8 mouse cellular contexts compared by ENCODE assay signal in genomic region chr13:17432139-17432916, GRCm38 (mm10).
DNase-seq lines count a peak whose midpoint lies in the region; ATAC-seq lines count a peak whose summit lies in the region.

No protein-coding gene starts in this region.

- WGBS in midbrain, embryonic 11.5 days, result 45% methylated on average over 7 of the region's 7 CpGs
- WGBS in midbrain, embryonic 10.5 days, result 52% methylated on average over 7 of the region's 7 CpGs
- WGBS in embryonic facial prominence, embryonic 13.5 days, result 37% methylated on average over 7 of the region's 7 CpGs
- 44% methylated on average over 7 of the region's 7 CpGs for WGBS in midbrain, embryonic 14.5 days

- H3K36me3 ChIP-seq in midbrain, embryonic 11.5 days (ENCODE audit: control insufficient read depth, insufficient read depth, low read length), result no peaks in the 10 kb centered on the region
- H3K36me3 ChIP-seq in midbrain, embryonic 10.5 days, result no peaks in the 10 kb centered on the region
- H3K36me3 ChIP-seq in embryonic facial prominence, embryonic 13.5 days, result no peaks in the 10 kb centered on the region
- no peaks in the 10 kb centered on the region for H3K36me3 ChIP-seq in midbrain, embryonic 14.5 days (ENCODE audit: control insufficient read depth, insufficient read depth, low read length)

- no peak overlapping the region for H3K9ac ChIP-seq in midbrain, embryonic 11.5 days (ENCODE audit: low read length)
- H3K9ac ChIP-seq in embryonic facial prominence, embryonic 13.5 days, result no peak overlapping the region
- no peak overlapping the region for H3K9ac ChIP-seq in midbrain, embryonic 14.5 days (replicated peaks; ENCODE audit: low read length)

- peak; percentile 79 for ATAC-seq in midbrain, embryonic 11.5 days (ENCODE audit: low FRiP score)
- peak; percentile 20; the same call in 1 of the 2 replicates for ATAC-seq in embryonic facial prominence, embryonic 13.5 days (ENCODE audit: insufficient number of reproducible peaks, insufficient read depth, low FRiP score, low TSS enrichment, low read depth)
- peak; percentile 73 for ATAC-seq in midbrain, embryonic 14.5 days (ENCODE audit: low FRiP score, low TSS enrichment)

- H3K4me2 ChIP-seq in midbrain, embryonic 11.5 days, result no peak overlapping the region
- H3K4me2 ChIP-seq in embryonic facial prominence, embryonic 13.5 days, result no peak overlapping the region
- no peak overlapping the region for H3K4me2 ChIP-seq in midbrain, embryonic 14.5 days (ENCODE audit: low read length)

- DNase-seq in adrenal gland, postnatal 10 days, result peak; percentile 7
- DNase-seq in adrenal gland, postnatal 4 days (ENCODE audit: low spot score in 2 of 2), result no peak
- DNase-seq in midbrain, embryonic 11.5 days (ENCODE audit: low spot score, missing footprints), result peak; percentile 92
- no peak for DNase-seq in midbrain, embryonic 10.5 days (ENCODE audit: low spot score)
- peak; percentile 7 for DNase-seq in kidney, postnatal 10 days
- peak; percentile 88 for DNase-seq in midbrain, embryonic 14.5 days
- no peak for DNase-seq in spleen, postnatal 4 days (ENCODE audit: low spot score in 2 of 2)

- no peak overlapping the region for H3K27ac ChIP-seq in midbrain, embryonic 11.5 days (ENCODE audit: low read depth, low read length)
- H3K27ac ChIP-seq in midbrain, embryonic 10.5 days (replicated peaks), result no peak overlapping the region
- no peak overlapping the region for H3K27ac ChIP-seq in embryonic facial prominence, embryonic 13.5 days
- H3K27ac ChIP-seq in midbrain, embryonic 14.5 days (replicated peaks; ENCODE audit: low read depth, low read length), result no peak overlapping the region

- no peak overlapping the region for H3K4me3 ChIP-seq in midbrain, embryonic 11.5 days (ENCODE audit: low read depth, low read length)
- no peak overlapping the region for H3K4me3 ChIP-seq in midbrain, embryonic 10.5 days
- no peak overlapping the region for H3K4me3 ChIP-seq in embryonic facial prominence, embryonic 13.5 days
- no peak overlapping the region for H3K4me3 ChIP-seq in midbrain, embryonic 14.5 days (replicated peaks; ENCODE audit: low read depth, low read length)

- no peaks in the 10 kb centered on the region for H3K27me3 ChIP-seq in midbrain, embryonic 11.5 days (ENCODE audit: control insufficient read depth, insufficient read depth, low read length)
- no peaks in the 10 kb centered on the region for H3K27me3 ChIP-seq in midbrain, embryonic 10.5 days (ENCODE audit: low read depth, poor library complexity, severe bottlenecking)
- no peaks in the 10 kb centered on the region for H3K27me3 ChIP-seq in embryonic facial prominence, embryonic 13.5 days
- no peaks in the 10 kb centered on the region for H3K27me3 ChIP-seq in midbrain, embryonic 14.5 days (ENCODE audit: control insufficient read depth, insufficient read depth, low read length)

- 0 out of 2 replicates have a peak, but pooled peaks cover 2% of the 10 kb centered on the region for H3K4me1 ChIP-seq in midbrain, embryonic 11.5 days (ENCODE audit: control insufficient read depth, insufficient read depth, low read length)
- peaks cover 4% of the 10 kb centered on the region; the same call in 1 of the 2 replicates for H3K4me1 ChIP-seq in midbrain, embryonic 10.5 days
- H3K4me1 ChIP-seq in embryonic facial prominence, embryonic 13.5 days, result peaks cover 7% of the 10 kb centered on the region; the same call in 1 of the 2 replicates
- no peaks in the 10 kb centered on the region for H3K4me1 ChIP-seq in midbrain, embryonic 14.5 days (ENCODE audit: control insufficient read depth, insufficient read depth, low read length)

- no peaks in the 10 kb centered on the region for H3K9me3 ChIP-seq in midbrain, embryonic 11.5 days (ENCODE audit: control insufficient read depth, low read length)
- no peaks in the 10 kb centered on the region for H3K9me3 ChIP-seq in midbrain, embryonic 10.5 days (replicated peaks)
- no peaks in the 10 kb centered on the region for H3K9me3 ChIP-seq in embryonic facial prominence, embryonic 13.5 days
- no peaks in the 10 kb centered on the region for H3K9me3 ChIP-seq in midbrain, embryonic 14.5 days (ENCODE audit: control insufficient read depth, low read length)

Comparison
In these comparisons a context has a peak if more than half of its experiments do, and no peak if none do; other contexts are left out.
1. DNase-seq: peak in adrenal gland, postnatal 10 days (single experiment), midbrain, embryonic 11.5 days (single experiment), kidney, postnatal 10 days (single experiment) and midbrain, embryonic 14.5 days (single experiment); none in adrenal gland, postnatal 4 days (0 of 2), midbrain, embryonic 10.5 days (single experiment) and spleen, postnatal 4 days (0 of 2).
2. ATAC-seq: peak in every context shown above with its lines; median percentile 79 in midbrain, embryonic 11.5 days; 73 in midbrain, embryonic 14.5 days; 20 in embryonic facial prominence, embryonic 13.5 days.